Mouse (Mus musculus) lung, postnatal 0 days (tissue): ENCODE data around the gene C1qtnf7. TPM values are rescaled to one million over a fixed set of nuclear protein-coding genes. Genes with fewer than 3 reads are reported as not detected.

Experiments
- ATAC-seq: fragments of 200-750 bp; cut with Nextera tagmentation; 2 replicates; pipeline ENCODE4 v1.8.0; 2017; ENCODE audit warnings: moderate library complexity
- DNase-seq: peaks from one replicate; pipeline ENCODE4 v3.0.0-alpha.2; 2016; ENCODE audit warnings: low spot score
- H3K27ac ChIP-seq: fragments of 300-500 bp; sonication (generic); 2 replicates; pipeline ENCODE4 v1.5.1; 2014; ENCODE audit warnings: antibody characterized with exemption, mild to moderate bottlenecking, low read length, mixed read lengths
- H3K27me3 ChIP-seq: fragments of 300-500 bp; sonication (generic); replicated peaks from 2 replicates; pipeline ENCODE4 v1.6.1; 2014; ENCODE audit warnings: low read length, mixed read lengths; ENCODE audit not compliant: insufficient read depth
- H3K36me3 ChIP-seq: fragments of 300-500 bp; sonication (generic); 2 replicates; pipeline ENCODE4 v1.6.1; 2014; ENCODE audit warnings: low read length, mixed read lengths; ENCODE audit not compliant: insufficient read depth
- H3K4me1 ChIP-seq: fragments of 300-500 bp; sonication (generic); 2 replicates; pipeline ENCODE4 v1.6.1; 2014; ENCODE audit warnings: antibody characterized with exemption, low read depth, low read length, mixed read lengths; ENCODE audit not compliant: insufficient read depth
- H3K4me2 ChIP-seq: fragments of 300-500 bp; sonication (generic); replicated peaks from 2 replicates; pipeline ENCODE4 v1.6.1; 2014; ENCODE audit warnings: low read depth, mild to moderate bottlenecking, low read length, moderate library complexity, mixed read lengths
- H3K4me3 ChIP-seq: fragments of 300-500 bp; sonication (generic); 2 replicates; pipeline ENCODE4 v1.5.1; 2014; ENCODE audit warnings: low read depth, low read length
- H3K9ac ChIP-seq: fragments of 300-500 bp; sonication (generic); replicated peaks from 2 replicates; pipeline ENCODE4 v1.6.1; 2014; ENCODE audit warnings: low read depth, mild to moderate bottlenecking
- H3K9me3 ChIP-seq: fragments of 300-500 bp; sonication (generic); 2 replicates; pipeline ENCODE4 v1.6.1; 2016; ENCODE audit warnings: low read length, mixed read lengths
- CTCF ChIP-seq: IDR thresholded peaks from 2 replicates; pipeline ENCODE4 v1.5.1; 2016; ENCODE audit warnings: antibody characterized with exemption, mild to moderate bottlenecking
- EP300 ChIP-seq: IDR thresholded peaks from 2 replicates; pipeline ENCODE4 v1.6.1; 2016; ENCODE audit warnings: antibody characterized with exemption, mild to moderate bottlenecking, control low read depth
- WGBS: fragments of 180-500 bp; shearing (Covaris S2); extraction: QIAGEN DNeasy Blood & Tissue Kit; methylation state at CpG from one replicate; pipeline ENCODE4 v1.1.7; 2014; 5-methylcytosine and 5-hydroxymethylcytosine counted together
- polyA plus RNA-seq: library from polyadenylated mRNA; unstranded; fragments of >200 nt; fragmentation: Nextera tagmentation; extraction: Ambion mirVana; gene quantifications from 2 replicates; pipeline ENCODE4 v1.2.1, GENCODE M21; 2015

The C1qtnf7 gene
- polyA plus RNA-seq, 1 experiment from 2014 or later: 37.2 TPM

DNA sequence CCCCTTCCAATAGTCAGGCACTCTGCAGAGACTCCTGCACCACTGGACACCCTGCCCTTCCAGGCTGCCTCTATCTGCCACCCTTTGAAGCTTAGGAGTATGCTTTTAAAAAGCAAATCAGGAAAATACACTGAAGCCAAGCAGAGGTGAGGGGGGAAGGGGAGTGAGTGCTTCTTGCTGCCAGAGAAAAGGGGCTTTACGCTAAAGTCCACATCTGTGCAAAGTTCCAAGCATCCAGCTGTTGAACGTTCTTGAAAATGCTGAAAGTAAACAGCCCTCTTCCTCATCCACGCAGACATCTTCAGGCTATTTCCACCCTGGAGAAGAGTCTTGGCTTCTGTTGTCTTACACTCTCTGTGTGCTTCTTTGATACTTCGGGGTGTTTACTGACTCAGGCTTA lies 34.6 kb downstream of the C1qtnf7 start:
- no peaks in the 10 kb centered on the region for H3K27me3 ChIP-seq
- H3K27ac ChIP-seq: peak overlapping the region; percentile 63
- peaks cover 6% of the 10 kb centered on the region; the same call in 1 of the 2 replicates for H3K4me1 ChIP-seq
- no peak for TF ChIP-seq CTCF
- no peak for TF ChIP-seq EP300
- peak; percentile 43; the same call in 1 of the 2 replicates for ATAC-seq
- WGBS: 13% methylated on average over 4 of the region's 4 CpGs
- peak; percentile 40 for DNase-seq
- no peaks in the 10 kb centered on the region for H3K9me3 ChIP-seq
- H3K4me3 ChIP-seq: no peak overlapping the region
- H3K36me3 ChIP-seq: no peaks in the 10 kb centered on the region
- peak overlapping the region; percentile 32 for H3K4me2 ChIP-seq
- H3K9ac ChIP-seq: no peak overlapping the region; the same call in 1 of the 2 replicates

DNA sequence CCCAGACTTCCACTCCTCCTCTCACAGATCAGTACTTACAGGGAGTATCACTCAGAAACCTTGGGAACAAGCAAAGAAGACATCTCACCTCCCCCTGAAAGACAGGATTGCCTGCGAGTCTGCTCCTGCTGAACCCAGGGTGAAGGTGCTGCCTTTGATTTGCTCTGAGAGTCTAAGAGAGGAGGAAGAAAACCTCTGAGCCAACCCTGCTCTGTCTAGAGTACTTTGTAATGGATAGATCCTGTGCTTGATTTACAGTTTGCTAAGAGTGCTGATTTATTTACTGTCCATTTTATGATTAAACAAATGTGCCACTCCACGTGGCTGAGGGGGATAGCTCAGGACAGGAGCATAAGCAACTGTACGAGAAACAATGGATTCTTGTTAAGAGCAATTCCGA lies 35.1 kb downstream of the C1qtnf7 start:
- TF ChIP-seq CTCF (no peak), EP300 (no peak)
- no peak overlapping the region for H3K4me3 ChIP-seq
- DNase-seq (no peak), ATAC-seq (no peak)
- H3K4me2 ChIP-seq: peak overlapping the region; percentile 32
- H3K9me3 ChIP-seq: no peaks in the 10 kb centered on the region
- H3K9ac ChIP-seq: no peak overlapping the region; the same call in 1 of the 2 replicates
- H3K27me3 ChIP-seq: no peaks in the 10 kb centered on the region
- WGBS: 15% methylated on average over 4 of the region's 4 CpGs
- H3K4me1 ChIP-seq: peaks cover 6% of the 10 kb centered on the region; the same call in 1 of the 2 replicates
- H3K36me3 ChIP-seq: no peaks in the 10 kb centered on the region
- H3K27ac ChIP-seq: peak overlapping the region; percentile 63

DNA sequence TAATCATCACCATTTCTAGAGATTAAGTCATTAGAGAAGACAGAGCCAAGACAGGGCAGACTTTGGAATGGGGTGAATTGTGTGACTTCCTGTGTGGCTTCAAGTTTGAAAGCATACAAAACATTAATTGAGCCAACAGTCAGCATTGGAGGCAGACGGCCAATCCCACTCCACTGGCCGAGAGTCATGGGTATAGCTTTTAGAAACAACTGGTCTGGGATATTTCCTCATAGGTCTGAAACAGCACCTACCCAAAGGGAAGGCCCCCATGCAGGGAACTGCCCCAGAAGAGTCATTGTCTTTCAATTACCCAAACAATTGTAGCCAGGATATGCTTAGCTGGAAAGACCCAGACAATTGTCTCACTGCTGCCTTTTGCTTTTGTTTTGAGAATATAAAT lies 39.5 kb downstream of the C1qtnf7 start:
- DNase-seq: peak; percentile 76
- ATAC-seq: peak; percentile 78
- 27% methylated on average over 2 of the region's 2 CpGs for WGBS

DNA sequence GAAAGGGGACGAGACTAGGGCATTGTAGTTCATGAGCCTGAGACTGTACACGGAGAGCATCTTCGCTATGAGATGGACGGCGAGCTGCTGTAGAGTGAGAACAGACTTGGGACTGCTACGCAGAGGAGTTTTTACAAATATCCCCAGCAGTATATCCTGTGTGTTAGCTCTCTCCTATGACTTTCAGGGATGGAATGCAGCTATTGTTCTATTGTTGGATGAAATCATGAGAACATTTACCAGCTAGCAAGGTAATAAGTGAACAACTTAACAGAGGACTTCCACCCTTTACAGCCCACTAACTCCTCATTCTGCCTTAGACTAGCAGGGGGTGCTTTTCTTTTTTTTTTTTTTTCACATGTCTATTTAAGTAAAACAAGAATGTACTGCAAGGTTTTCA lies 40.1 kb downstream of the C1qtnf7 start:
- no peaks in the 10 kb centered on the region for H3K9me3 ChIP-seq
- peaks cover 5% of the 10 kb centered on the region; the same call in 1 of the 2 replicates for H3K4me1 ChIP-seq
- no peak for TF ChIP-seq EP300
- TF ChIP-seq CTCF: no peak
- ATAC-seq (peak; percentile 56), DNase-seq (no peak)
- 56% methylated on average over 6 of the region's 6 CpGs for WGBS
- H3K4me2 ChIP-seq: no peak overlapping the region
- H3K27ac ChIP-seq: peak overlapping the region; percentile 55
- H3K9ac ChIP-seq: no peak overlapping the region
- H3K36me3 ChIP-seq: no peaks in the 10 kb centered on the region
- no peaks in the 10 kb centered on the region for H3K27me3 ChIP-seq
- H3K4me3 ChIP-seq: no peak overlapping the region

More for the DNA sequence above, 39.5 kb downstream of the C1qtnf7 start:
- peaks cover 6% of the 10 kb centered on the region; the same call in 1 of the 2 replicates for H3K4me1 ChIP-seq
- H3K4me3 ChIP-seq: no peak overlapping the region
- no peaks in the 10 kb centered on the region for H3K36me3 ChIP-seq
- peak overlapping the region; percentile 55 for H3K27ac ChIP-seq
- H3K9ac ChIP-seq: no peak overlapping the region
- H3K27me3 ChIP-seq: no peaks in the 10 kb centered on the region
- no peaks in the 10 kb centered on the region for H3K9me3 ChIP-seq
- H3K4me2 ChIP-seq: 0 out of 2 replicates have a peak overlapping the region, but pooled peaks have one; percentile 8
- TF ChIP-seq EP300: 0 out of 2 replicates have a peak, but pooled peaks have one; percentile 12
- no peak for TF ChIP-seq CTCF

DNA sequence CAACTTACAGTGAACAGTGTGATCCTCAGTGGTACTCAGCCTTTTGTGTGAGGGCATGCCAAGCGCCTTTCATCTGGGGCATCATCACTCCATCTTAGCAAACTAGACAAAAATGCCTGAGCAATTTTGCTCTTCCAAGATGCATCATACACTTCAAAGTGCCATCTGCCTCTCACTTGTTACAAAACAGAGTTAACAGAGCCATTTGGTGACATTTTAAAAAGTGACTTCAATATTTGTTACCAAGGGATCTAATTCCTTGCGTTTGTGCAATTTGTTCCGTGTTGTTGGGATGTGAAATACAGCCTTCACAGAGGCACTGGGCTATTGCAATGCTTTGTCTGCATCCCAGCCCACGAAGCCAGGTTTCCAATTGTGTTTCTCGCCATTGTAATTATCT lies 42.1 kb downstream of the C1qtnf7 start:
- TF ChIP-seq CTCF (no peak), EP300 (no peak)
- no peak for ATAC-seq

DNA sequence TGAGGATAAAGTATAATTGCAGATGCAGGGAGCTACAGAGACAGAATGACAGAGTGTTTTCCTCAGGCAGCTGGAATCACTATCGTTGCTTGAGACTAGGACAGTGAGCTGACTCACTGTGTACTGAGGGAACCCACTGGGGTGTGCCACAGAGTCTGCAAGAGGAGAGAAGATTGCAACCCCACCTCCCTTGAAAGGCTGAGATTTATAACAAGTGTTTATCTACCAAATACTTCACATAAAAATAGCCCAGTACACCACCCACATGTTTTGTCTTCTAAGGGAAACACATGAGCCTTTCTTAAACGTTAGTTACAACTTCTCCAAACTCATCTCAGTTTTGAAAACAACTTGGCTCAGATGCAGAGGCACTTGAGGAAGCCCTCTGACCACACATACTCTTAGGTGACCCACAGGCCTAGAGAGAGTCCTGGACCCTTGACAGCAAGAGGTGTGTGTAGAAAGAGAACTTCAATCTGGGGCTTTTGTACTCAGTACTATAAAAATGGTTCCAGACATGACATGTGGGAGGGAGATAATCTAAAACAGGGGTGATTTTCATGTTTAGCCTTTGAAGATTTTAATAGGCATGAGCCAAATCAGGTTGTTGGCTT lies 46.4 kb downstream of the C1qtnf7 start:
- 6% methylated on average over 2 of the region's 2 CpGs for WGBS

More for the DNA sequence above, 42.1 kb downstream of the C1qtnf7 start:
- Histone ChIP-seq H3K9ac (no peak overlapping the region), H3K36me3 (no peaks in the 10 kb centered on the region), H3K9me3 (no peaks in the 10 kb centered on the region), H3K4me1 (peaks cover 3% of the 10 kb centered on the region; the same call in 1 of the 2 replicates), H3K4me3 (no peak overlapping the region), H3K27ac (no peak overlapping the region), H3K27me3 (no peaks in the 10 kb centered on the region), H3K4me2 (no peak overlapping the region)
- 84% methylated on average over 5 of the region's 5 CpGs for WGBS
- DNase-seq: no peak

More for the DNA sequence above, 46.4 kb downstream of the C1qtnf7 start:
- Histone ChIP-seq H3K9me3 (no peaks in the 10 kb centered on the region), H3K4me1 (peaks cover 3% of the 10 kb centered on the region; the same call in 1 of the 2 replicates), H3K27me3 (no peaks in the 10 kb centered on the region), H3K36me3 (no peaks in the 10 kb centered on the region), H3K4me2 (no peak overlapping the region), H3K9ac (no peak overlapping the region), H3K27ac (peak overlapping the region; percentile 43), H3K4me3 (no peak overlapping the region)
- peak; percentile 96 for ATAC-seq
- peak; percentile 31 for TF ChIP-seq CTCF
- TF ChIP-seq EP300: peak; percentile 49
- peak; percentile 87 for DNase-seq
